Mouse (Mus musculus) spleen, postnatal 10 days (tissue): ENCODE measurements at regions not wholly inside any gene's neighbourhood (a gene's known extent, or its start where the extent isn't known, plus 50 kb on each side); places are given as distances from the start of the nearest gene placed in this dataset.

Experiments used
- DNase-seq, 2 experiments: peaks; one replicate each; pipeline ENCODE4 v3.0.0; 2021 to 2022; ENCODE audit warnings: low spot score in 2 of 2

DNA sequence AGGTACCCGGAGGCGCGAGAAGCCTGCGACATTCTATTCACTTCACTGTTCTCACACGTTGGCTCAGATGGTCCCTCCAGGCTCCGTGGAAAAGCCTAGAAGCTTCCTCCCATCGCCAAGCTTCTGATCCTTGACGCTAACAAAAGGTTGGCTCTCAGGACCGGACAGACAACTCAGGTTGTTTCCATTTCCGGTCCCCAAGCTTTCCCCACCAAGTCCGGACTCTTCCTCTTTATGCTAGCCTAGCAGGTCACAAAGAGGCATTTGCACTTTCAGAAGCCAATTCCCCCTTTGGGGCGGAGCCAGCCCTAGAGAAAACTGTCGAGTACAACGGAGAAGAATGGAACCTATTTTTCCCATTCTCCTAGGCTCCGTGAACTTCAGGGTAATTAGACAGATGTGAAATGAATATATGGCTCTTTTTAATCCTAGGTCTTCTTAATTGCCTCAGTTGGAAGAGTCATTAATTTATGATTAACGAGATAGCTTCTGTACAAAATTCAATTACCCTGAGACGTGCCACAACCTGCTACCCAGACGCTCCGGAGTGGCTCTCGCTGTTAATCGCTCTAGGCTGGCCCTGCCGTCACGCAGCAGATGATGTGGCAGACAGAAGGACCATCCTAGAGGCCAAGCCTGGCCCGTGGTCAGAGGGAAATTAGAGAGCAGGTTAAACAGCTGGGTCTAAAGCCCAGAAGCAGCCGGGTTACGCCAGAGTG is 207.6 kb downstream of the Xxylt1 start:
- peak; percentile 9 to 24 for DNase-seq

DNA sequence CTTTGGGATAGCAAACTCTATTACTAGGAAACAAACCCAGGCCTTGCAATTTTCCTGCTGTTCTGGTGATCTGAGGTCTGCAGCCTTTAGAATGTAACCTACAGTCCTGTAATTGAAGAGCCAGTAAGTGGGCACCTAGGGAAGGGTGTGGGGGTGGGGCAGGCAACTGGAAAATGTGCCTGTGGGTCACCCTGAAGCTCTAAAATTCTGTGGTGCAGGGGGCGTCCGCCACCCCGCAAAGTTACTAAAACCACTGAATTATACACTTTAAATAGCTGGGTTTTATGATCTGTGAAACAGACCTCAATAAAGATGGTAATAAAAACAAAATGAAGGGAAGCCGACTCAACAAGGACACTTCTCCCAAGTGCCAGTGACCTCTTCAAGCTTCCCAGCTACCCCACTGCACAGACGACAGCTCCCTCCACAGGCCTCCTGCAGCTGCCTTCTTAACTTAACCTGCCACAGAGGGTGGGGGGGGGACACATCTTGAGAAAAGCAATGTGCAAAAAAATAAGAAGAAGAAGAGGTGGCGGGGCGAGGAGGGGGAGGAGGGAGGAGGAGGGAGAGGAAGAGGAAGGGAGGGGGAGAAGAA is 205.9 kb downstream of the Xxylt1 start:
- no peak for DNase-seq

DNA sequence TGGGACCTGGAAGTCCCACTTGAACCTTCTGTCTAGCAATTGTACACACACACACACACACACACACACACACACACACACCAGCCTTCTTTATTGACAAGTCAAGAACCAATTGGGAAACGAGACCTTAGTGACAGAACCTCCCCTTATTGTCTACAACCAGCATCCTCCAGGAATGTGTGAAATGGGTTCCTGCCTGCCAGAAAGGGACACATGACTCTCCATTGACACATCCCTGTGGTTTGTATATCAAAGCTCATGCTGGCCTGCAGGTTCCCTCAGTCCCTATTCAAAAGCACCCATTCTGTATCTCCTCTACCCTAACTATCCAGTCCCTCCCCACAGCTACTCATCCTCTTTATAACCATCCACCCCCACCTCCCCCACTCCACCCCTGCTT is 202.4 kb downstream of the Xxylt1 start:
- DNase-seq, result no peak

DNA sequence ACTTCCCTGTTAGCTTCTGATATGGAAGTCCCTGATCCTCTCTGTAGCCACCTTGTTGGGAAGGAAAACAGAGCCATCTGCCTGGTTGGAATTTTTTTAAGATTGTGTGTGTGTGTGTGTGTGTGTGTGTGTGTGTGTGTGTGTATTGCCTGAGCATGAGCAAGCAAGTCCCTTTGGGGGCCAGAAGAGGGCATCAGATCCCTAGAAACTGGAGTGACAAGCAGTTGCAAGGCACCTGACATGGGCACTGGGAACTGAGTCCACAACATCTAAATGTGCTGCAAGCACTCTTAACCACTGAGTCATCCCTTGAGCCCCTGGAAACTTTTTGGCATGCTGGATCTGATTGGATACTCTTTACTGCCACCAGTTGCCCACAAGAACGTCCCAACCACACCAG is 201.4 kb downstream of the Xxylt1 start:
- no peak for DNase-seq

DNA sequence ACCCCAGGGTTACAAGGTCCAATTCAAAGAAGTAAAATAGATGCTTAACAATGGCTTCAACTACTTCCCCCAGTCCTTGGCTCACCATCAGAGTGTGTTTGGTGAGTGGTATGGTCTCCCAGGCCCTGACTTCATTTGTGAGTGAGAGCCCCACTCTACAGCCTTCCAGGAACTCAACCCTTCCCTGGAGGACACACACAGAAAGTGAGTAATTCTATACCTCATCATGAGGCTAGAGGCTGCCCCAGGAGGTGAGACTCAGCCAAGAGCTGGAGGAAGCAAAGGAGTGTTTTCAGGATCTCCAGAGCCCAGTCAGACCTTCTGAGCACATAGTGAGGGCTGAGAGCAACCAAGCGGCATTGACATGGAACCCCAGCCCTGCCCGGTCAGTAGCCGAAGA is 200.6 kb downstream of the Xxylt1 start:
- DNase-seq, result no peak

DNA sequence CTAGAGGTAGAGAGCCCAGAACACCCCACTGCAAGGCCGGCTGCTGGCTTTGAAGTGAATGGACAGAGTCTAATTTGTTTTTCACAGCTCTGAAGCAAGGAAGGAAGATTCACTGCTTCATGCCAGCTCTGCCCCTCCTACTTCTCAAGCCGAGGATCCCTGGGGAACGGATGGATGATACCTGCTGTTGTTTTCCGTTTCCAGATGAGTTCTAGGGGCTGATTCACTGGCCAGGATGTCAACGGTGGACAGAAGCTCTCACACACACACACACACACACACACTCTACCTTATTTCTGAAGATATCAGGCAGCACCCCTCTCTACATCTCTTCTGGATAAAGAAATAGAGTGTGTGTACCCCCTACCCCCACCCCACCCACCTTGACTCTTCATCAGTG is 200.0 kb downstream of the Xxylt1 start:
- DNase-seq, result no peak

DNA sequence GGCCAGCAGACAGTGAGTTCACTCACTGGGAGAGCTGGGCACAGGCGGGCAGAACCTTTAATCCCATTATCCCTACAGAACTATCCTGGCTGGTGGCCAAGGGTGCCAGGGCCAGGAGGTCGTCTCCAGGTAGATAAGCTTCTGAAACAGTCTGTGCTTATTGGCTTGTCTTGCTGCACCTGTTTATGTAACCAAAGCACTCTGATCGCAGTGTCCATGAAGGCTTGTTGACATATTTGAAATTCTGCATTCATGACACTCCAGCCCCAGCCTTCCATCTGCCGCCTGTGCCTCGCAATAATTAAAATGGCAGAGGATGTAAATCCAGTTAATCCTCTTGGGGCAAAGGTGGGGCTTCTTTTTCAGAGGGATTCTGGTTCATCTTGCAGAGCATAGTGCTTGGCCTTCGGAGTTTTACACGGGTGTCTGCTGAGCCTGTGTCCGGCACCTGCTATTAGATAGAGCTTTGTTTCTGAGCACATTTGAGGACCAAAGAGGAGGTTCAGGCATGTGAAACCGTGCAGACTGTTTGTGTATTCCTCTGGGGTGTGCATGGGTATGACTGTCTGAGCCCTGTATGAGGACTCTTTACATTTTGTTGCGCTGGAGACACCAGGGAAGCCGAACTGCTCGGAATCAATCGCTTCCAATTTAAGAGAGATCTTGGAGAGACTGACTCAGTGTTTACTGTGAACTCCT is 197.6 kb downstream of the Xxylt1 start:
- no peak for DNase-seq

DNA sequence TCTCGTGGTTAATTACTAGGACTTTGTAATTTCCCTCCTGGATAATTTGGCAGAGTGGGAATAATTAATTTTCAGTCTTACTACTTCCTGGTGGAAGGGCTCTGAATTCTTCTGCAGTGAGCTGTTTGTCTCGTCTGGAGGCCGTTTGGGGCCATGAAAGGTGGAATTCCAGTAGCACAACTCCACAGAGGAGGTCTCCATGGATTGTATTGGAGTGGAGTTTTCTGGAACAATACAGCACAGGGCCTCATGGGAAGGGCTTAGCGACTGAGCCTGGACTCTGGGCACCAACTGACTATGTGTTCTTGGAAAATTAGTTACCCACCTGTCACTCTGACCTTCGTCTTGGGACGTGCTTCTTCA is 197.1 kb downstream of the Xxylt1 start:
- no peak for DNase-seq

DNA sequence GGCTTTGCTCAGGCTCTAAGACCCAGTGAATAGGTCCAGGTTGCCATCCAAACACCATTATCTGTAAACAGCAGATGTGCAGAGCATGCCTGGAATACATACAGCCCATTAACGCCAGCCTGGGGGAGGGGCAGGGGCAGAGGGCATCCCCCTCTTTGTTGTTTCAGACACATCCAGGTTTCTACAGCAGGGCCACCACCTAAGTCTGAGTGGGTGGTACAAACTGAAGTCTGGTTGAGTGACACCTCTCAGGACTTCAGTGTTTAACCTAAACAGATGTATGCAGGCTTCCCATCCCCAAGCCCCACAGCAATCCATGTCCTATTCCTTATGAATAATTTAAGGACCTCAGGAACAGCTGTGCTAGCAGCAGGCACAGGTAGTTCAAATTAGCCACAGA is 194.2 kb downstream of the Xxylt1 start:
- no peak for DNase-seq

DNA sequence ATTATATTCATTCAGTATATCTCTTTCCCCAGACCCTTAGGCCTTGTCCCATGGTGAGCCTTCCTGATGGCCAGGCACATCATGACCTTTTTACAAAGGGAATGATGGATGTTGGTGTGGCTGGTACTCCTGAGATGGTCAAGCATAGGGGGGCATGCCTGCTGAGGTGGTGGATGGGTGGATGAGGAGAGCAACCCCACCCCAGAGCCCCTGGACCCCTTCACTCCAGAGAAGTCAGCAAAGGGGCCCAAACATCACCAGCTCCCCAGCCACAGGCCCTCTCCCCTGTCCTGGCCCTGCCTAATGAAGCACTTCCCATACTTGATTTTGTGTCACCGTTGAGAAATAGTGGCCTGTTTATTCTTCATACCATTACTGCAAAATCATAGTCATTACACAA is 193.7 kb downstream of the Xxylt1 start:
- DNase-seq, result no peak

DNA sequence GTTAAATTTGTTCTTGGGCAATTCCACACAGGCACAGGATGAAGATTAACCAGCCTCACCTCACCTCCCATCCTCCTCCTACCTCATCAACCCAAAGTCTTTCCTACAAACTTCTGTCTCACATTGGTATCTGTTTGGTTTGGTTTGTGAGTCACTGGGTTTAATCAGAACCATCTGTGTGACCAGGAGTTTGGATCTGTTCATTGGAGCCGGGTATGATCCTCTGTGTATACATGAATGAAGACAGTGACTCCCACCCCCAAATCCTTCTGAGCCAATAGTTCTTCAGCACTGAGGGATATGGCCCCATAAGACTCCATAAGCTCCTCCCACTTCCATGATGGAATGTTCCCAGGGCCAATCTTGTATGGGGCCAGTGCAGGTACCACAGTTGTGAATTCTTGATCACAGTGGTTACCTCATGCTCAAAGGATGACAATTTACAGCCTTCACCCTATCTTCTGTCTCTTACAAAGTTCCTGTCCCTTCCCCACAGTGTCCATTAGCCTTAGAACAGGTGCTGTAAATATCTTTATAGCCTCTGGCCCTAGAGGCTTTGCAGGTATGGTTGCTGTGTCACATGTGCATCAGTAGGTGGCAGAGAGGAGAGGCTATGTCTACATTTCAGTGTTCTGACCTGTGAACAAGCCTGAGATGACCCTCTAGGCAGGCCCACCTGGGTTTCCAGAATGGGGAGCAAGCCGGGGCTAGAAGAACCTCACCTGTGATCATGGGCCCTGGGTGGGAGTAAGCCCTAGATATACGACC is 192.5 kb downstream of the Xxylt1 start:
- no peak for DNase-seq

DNA sequence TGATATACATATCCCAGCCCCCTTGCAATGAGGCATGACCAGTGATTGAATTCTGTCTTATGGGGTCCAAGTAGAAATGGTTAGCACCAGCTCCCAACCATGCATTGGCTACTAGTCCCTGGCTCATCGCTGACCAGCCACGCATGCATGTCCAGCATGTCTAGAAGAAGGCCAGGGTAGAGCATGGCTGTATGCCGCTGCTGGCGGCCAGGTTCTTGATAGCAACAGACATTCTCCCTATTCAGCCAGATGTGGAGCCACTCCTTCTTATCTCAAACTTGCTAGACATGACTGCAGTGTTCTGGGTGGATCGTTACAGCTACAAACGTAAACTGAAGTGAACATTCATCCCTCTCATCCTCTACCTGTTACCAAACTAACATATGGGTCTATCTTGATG is 188.6 kb downstream of the Xxylt1 start:
- DNase-seq, result no peak

DNA sequence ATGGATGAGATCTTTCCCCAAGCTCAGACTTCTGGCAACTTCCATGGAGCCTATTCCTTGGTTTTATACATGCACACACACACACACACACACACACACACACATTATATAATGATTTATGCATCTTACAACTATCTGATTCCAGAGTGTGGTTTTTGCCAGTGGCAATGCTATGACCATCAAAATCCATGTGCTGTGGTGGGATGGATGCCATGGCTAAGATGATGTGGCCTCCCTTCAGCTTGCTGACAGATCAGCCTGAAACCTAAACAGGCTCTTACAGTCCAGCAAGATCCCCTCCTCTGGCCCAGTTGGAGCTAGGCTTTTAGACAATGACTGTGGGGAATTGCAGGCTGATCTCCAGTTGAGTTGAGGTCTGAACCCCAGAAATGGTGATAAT is 187.1 kb downstream of the Xxylt1 start:
- DNase-seq, result no peak

DNA sequence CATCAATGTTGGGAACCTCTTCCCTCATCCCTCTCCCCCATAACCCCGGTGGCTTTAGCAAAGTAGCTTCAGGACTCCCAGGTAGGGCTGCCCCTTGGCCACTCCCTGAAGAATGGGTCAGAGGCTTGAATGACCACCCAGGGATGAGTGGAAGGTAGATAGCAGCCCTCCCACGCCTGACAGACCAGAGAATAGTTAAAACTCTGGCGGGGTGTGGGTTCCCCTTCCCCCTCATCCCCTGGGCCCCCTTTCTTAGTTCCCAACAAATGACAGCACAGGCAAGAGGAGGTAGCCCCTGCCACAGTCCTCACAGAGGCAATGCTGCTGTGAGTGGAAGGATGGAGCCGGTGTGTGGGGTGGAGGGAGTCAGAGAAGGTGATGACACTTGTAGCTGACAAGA is 186.2 kb downstream of the Xxylt1 start:
- no peak for DNase-seq

DNA sequence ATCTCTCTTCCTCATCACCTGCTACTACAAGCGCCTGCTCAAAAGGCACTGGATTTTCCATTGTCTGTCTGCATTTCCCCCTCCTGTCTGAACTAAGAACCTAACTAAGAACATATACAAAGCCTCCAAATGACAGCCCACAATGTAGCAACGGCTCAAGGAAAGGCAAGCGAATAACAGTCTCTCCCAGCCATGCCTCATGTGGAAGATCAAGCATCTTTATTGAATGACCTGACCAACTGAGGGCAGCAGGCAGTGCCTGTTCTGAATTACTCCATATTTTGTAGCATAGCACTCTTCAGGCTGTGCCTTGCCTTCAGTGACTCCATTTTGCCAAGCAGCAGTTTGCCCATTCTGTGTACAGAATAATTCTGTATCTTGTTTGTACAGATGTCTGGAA is 183.9 kb downstream of the Xxylt1 start:
- DNase-seq, result no peak

DNA sequence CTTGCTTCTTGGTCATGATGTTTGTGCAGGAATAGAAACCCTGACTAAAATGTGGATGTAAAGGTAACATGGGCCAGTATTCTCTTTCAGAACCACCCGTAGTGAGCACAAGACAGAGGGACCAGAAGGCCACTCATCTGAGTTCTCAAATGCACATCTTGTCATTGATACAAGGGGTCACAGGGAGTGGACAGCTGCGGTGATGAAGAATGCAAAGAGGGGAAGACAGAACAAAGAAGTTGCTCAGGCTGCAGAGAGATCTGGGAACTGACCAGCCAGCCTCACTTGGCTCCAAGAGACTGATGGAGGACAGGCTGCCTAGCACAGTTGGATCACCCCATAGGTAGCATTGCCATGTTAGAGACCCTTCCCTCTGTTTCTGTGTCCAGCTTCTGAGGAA is 181.1 kb downstream of the Xxylt1 start:
- no peak for DNase-seq

DNA sequence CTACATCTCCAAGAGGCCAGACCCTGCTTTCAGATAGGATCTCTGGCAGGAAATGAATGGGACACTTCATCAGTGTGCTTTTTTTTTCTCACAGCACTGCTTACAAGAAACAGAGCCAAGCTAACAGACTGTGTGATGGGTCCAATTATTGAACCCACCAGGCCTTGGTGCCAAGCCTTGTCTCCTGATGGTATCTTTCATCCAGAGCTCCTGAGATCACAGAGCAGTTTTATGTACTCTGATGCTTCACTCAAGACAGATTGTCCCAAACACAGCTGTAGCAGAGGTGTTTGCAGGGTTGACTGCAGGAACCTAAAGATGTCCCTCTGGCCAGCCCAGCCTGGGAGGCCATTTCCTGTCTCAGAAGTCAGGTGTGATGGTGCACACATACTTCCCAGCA is 179.9 kb downstream of the Xxylt1 start:
- DNase-seq, result no peak
